Mouse (Mus musculus) limb, embryonic 14.5 days (tissue): ENCODE data around the gene Vti1a. TPM values are rescaled to one million over a fixed set of nuclear protein-coding genes. Genes with fewer than 3 reads are reported as not detected.

Experiments used
- ATAC-seq: fragments of 200-750 bp; cut with Nextera tagmentation; 2 replicates; pipeline ENCODE4 v1.8.0; 2017; ENCODE audit warnings: low read depth, moderate number of reproducible peaks, moderate TSS enrichment; ENCODE audit not compliant: low FRiP score
- DNase-seq: peaks from one replicate; pipeline ENCODE4 v3.0.0-alpha.2; 2015; ENCODE audit warnings: low spot score
- H3K27ac ChIP-seq: fragments of 300-500 bp; sonication (generic); replicated peaks from 2 replicates; pipeline ENCODE4 v1.5.1; 2014; ENCODE audit warnings: low read depth, mild to moderate bottlenecking, low read length, moderate library complexity, mixed read lengths
- H3K27me3 ChIP-seq: fragments of 300-500 bp; sonication (generic); 2 replicates; pipeline ENCODE4 v1.6.1; 2014; ENCODE audit warnings: low read length, mixed read lengths; ENCODE audit not compliant: control insufficient read depth, insufficient read depth
- H3K36me3 ChIP-seq: fragments of 300-500 bp; sonication (generic); 2 replicates; pipeline ENCODE4 v1.6.1; 2014; ENCODE audit warnings: mild to moderate bottlenecking, low read length, moderate library complexity, mixed read lengths; ENCODE audit not compliant: control insufficient read depth, insufficient read depth
- H3K4me1 ChIP-seq: fragments of 300-500 bp; sonication (generic); 2 replicates; pipeline ENCODE4 v1.6.1; 2014; ENCODE audit warnings: antibody characterized with exemption, low read length, mixed read lengths; ENCODE audit not compliant: control insufficient read depth, insufficient read depth
- H3K4me2 ChIP-seq: fragments of 300-500 bp; sonication (generic); replicated peaks from 2 replicates; pipeline ENCODE4 v1.6.1; 2014; ENCODE audit warnings: low read depth, mild to moderate bottlenecking, low read length, moderate library complexity; ENCODE audit not compliant: severe bottlenecking
- H3K4me3 ChIP-seq: fragments of 300-500 bp; sonication (generic); replicated peaks from 2 replicates; pipeline ENCODE4 v1.5.1; 2014; ENCODE audit warnings: low read length
- H3K9ac ChIP-seq: fragments of 300-500 bp; sonication (generic); 2 replicates; pipeline ENCODE4 v1.6.1; 2014; ENCODE audit warnings: mild to moderate bottlenecking, low read depth, low read length, moderate library complexity; ENCODE audit not compliant: severe bottlenecking
- H3K9me3 ChIP-seq: fragments of 300-500 bp; sonication (generic); 2 replicates; pipeline ENCODE4 v1.6.1; 2016; ENCODE audit warnings: low read length; ENCODE audit not compliant: control insufficient read depth
- POLR2A ChIP-seq: fragments of 200-500 bp; IDR thresholded peaks from 2 replicates; pipeline ENCODE4 v1.8.0; 2012; ENCODE audit warnings: inconsistent platforms, mild to moderate bottlenecking, moderate library complexity, borderline replicate concordance; ENCODE audit not compliant: insufficient read depth, insufficient read length; ENCODE audit errors: extremely low read depth
- WGBS: fragments of 180-500 bp; shearing (Covaris S2); extraction: QIAGEN DNeasy Blood & Tissue Kit; methylation state at CpG from one replicate; pipeline ENCODE4 v1.1.7; 2014; 5-methylcytosine and 5-hydroxymethylcytosine counted together
- polyA plus RNA-seq, 2 experiments: library from polyadenylated mRNA; depleted of rRNA in 1 of 2; stranded (reverse) in 1 of 2; unstranded in 1 of 2; fragments of >200 nt; fragmentation: Nextera tagmentation in 1 of 2; extraction: Ambion mirVana in 1 of 2; gene quantifications; 2 replicates each; pipeline versions ENCODE4 v1.2.1 to v1.2.3; 2012 to 2014

Gene Vti1a
- polyA plus RNA-seq, 2 experiments: 14.7 to 22.8 TPM

DNA sequence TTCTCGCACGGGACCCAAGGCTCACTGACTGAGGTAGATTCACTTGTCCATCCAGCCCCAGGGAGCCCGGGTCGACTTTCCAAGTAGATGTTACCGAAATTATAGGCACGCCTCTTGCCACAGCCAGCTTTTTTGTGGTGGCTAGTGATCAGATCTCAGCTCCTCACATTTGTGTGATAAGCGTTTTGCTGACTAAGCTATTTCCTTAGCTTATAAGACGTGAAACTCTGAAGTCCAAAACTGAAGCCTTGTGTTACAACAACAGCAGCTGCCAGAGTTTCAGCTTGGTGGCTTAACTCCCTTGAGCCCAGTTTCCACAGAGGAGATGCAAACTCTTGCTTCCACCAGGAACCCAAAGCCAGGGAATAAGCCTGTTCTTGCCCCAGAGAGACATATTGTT is 6.5 kb downstream of the Vti1a start:
- no peak overlapping the region for H3K27ac ChIP-seq
- H3K27me3 ChIP-seq: no peaks in the 10 kb centered on the region
- TF ChIP-seq POLR2A: no peak
- H3K9me3 ChIP-seq: no peaks in the 10 kb centered on the region
- no peak overlapping the region for H3K9ac ChIP-seq
- no peak overlapping the region for H3K4me2 ChIP-seq
- 85% methylated on average over 8 of the region's 8 CpGs for WGBS
- DNase-seq (no peak), ATAC-seq (no peak)
- H3K4me1 ChIP-seq: no peaks in the 10 kb centered on the region
- no peak overlapping the region for H3K4me3 ChIP-seq
- peaks cover 26% of the 10 kb centered on the region; the same call in 1 of the 2 replicates for H3K36me3 ChIP-seq

DNA sequence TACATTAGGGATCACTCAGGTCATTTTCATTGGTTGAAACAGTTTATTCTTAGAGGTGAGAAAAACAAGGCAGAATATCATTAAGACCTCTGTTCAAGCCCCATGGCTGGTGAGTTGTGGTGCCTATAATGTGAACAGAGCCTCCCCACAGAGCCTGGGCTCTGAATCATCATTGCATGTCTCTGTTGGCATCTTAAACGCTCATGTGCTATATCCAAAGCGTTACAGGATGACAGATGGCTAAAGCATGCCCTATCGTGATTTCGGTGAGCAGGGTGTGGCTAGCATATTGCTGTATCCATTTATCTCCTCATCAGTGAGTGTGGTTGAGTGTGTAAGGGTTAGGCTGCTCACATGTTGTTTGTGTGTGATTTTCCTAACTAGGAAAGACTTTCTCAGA is 11.4 kb downstream of the Vti1a start:
- Histone ChIP-seq H3K36me3 (peaks cover 50% of the 10 kb centered on the region), H3K4me2 (no peak overlapping the region), H3K4me3 (no peak overlapping the region), H3K27ac (no peak overlapping the region), H3K9ac (no peak overlapping the region), H3K27me3 (no peaks in the 10 kb centered on the region), H3K4me1 (no peaks in the 10 kb centered on the region), H3K9me3 (no peaks in the 10 kb centered on the region)
- no peak for DNase-seq
- 82% methylated on average over 4 of the region's 4 CpGs for WGBS
- no peak for TF ChIP-seq POLR2A
- ATAC-seq: no peak

DNA sequence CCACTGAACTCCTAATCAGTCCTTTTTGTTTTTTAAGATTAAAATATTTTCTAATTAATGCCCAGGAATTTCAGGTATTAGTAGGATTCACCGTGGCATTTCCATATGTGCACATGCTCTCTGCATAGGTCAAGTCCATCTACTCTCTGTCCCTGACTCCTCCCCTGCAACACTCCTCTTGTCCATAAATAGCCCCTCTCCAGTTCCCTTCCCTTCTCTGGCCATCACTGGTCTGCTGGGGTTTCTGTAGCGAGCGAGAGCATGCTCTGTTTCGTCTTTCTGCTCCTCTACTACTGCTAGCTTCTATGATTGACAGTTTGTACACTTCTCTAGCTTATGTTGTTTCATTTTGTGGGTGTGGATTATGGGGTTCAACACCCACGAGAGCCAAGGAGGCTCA is 15.7 kb downstream of the Vti1a start:
- H3K27me3 ChIP-seq: no peaks in the 10 kb centered on the region
- no peak overlapping the region for H3K4me2 ChIP-seq
- WGBS: 87% methylated on average over 5 of the region's 5 CpGs
- TF ChIP-seq POLR2A: no peak
- no peaks in the 10 kb centered on the region for H3K9me3 ChIP-seq
- no peak overlapping the region for H3K4me3 ChIP-seq
- no peak for ATAC-seq
- peaks cover 28% of the 10 kb centered on the region for H3K36me3 ChIP-seq
- no peak overlapping the region for H3K27ac ChIP-seq
- H3K9ac ChIP-seq: no peak overlapping the region
- no peak for DNase-seq
- H3K4me1 ChIP-seq: no peaks in the 10 kb centered on the region

DNA sequence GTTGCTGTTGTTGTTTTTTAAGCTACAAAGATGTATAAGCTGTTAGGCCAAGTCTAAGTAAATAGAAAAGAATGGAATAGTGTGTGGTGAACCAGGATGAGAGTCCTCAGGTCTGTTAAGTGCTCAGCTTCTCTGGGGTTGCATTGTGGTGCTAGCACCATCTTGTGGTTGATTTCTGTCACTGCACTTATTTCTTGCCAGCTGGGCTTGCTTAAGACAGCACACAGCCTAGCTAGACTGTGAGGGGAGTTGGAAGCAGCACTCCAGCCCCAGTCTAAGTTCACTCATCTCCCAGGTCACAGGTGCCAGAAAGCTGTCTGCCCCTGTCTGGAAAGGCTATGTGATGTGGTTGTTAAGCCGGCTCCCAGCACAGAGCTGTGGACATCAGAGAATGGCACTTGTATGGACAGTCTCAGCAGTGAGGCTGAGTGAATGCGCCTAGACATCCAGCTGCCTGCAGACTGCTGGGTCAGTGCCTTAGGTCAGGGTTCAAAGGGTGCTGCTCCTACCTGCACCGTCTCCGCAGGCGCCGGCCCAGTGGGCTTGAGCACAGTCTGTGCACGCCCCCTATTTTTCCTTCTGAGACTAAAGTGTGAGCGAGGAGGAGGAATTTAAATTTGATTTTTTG is 16.7 kb downstream of the Vti1a start:
- 87% methylated on average over 8 of the region's 8 CpGs for WGBS
- Histone ChIP-seq H3K27ac (no peak overlapping the region), H3K4me2 (no peak overlapping the region), H3K27me3 (no peaks in the 10 kb centered on the region), H3K9ac (no peak overlapping the region), H3K9me3 (no peaks in the 10 kb centered on the region), H3K36me3 (peaks cover 28% of the 10 kb centered on the region), H3K4me1 (peaks cover 3% of the 10 kb centered on the region; the same call in 1 of the 2 replicates), H3K4me3 (no peak overlapping the region)
- ATAC-seq: peak; percentile 84
- DNase-seq: peak; percentile 82
- TF ChIP-seq POLR2A: no peak

GRCm38 (mm10) chr19:55335881-55336280 is 19.8 kb downstream of the Vti1a start:
- ATAC-seq (no peak), DNase-seq (peak; percentile 41)
- Histone ChIP-seq H3K4me1 (peaks cover 9% of the 10 kb centered on the region), H3K4me2 (no peak overlapping the region), H3K27ac (no peak overlapping the region), H3K4me3 (no peak overlapping the region), H3K9me3 (no peaks in the 10 kb centered on the region), H3K27me3 (no peaks in the 10 kb centered on the region), H3K36me3 (0 out of 2 replicates have a peak, but pooled peaks cover 5% of the 10 kb centered on the region), H3K9ac (no peak overlapping the region)
- no peak for TF ChIP-seq POLR2A
- WGBS: 95% methylated on average over 1 of the region's 1 CpGs

DNA sequence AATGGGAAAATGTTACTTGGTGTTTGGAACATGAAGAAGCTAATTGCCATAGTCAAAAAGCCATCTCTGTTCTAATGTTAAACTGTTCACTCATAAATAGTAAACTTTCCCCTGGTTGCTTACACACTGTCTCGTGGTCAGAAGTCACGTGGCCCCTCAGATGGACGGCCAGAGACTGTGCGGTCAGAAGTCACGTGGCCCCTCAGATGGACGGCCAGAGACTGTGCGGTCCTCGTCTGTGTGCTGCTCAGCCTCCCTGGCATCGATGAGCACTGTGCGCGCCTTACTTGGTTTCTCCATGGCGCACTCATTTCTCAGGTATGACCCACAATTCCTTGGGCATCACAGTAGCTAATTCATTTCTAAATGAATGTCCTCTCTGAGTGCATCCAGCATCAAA is 20.3 kb downstream of the Vti1a start:
- 83% methylated on average over 12 of the region's 12 CpGs for WGBS
- 0 out of 2 replicates have a peak, but pooled peaks cover 2% of the 10 kb centered on the region for H3K36me3 ChIP-seq
- H3K9me3 ChIP-seq: no peaks in the 10 kb centered on the region
- H3K27me3 ChIP-seq: no peaks in the 10 kb centered on the region
- TF ChIP-seq POLR2A: no peak
- H3K27ac ChIP-seq: no peak overlapping the region
- H3K9ac ChIP-seq: no peak overlapping the region
- H3K4me1 ChIP-seq: peaks cover 9% of the 10 kb centered on the region
- no peak overlapping the region for H3K4me2 ChIP-seq
- no peak overlapping the region for H3K4me3 ChIP-seq
- DNase-seq (no peak), ATAC-seq (no peak)
